Mouse (Mus musculus) limb, embryonic 11.5 days (tissue): ENCODE results near the gene Gpr108. TPM values are rescaled to one million over a fixed set of nuclear protein-coding genes. Genes with fewer than 3 reads are reported as not detected.

Experiments
- ATAC-seq: fragments of 200-750 bp; cut with Nextera tagmentation; 2 replicates; pipeline ENCODE4 v1.8.0; 2017; ENCODE audit warnings: low read depth; ENCODE audit not compliant: insufficient number of reproducible peaks, low FRiP score, low TSS enrichment
- DNase-seq: peaks from one replicate; pipeline ENCODE4 v3.0.0-alpha.2; 2015; ENCODE audit warnings: low spot score
- H3K27ac ChIP-seq: fragments of 300-500 bp; sonication (generic); replicated peaks from 2 replicates; pipeline ENCODE4 v1.5.1; 2014; ENCODE audit warnings: low read depth, mild to moderate bottlenecking, low read length
- H3K27me3 ChIP-seq: fragments of 300-500 bp; sonication (generic); 2 replicates; pipeline ENCODE4 v1.6.1; 2014; ENCODE audit warnings: mild to moderate bottlenecking, low read length, mixed read lengths; ENCODE audit not compliant: control insufficient read depth, insufficient read depth
- H3K36me3 ChIP-seq: fragments of 300-500 bp; sonication (generic); 2 replicates; pipeline ENCODE4 v1.6.1; 2014; ENCODE audit warnings: mild to moderate bottlenecking, low read length, moderate library complexity, mixed read lengths; ENCODE audit not compliant: control insufficient read depth, insufficient read depth
- H3K4me1 ChIP-seq: fragments of 300-500 bp; sonication (generic); 2 replicates; pipeline ENCODE4 v1.6.1; 2014; ENCODE audit warnings: low read length, mixed read lengths; ENCODE audit not compliant: control insufficient read depth, insufficient read depth
- H3K4me2 ChIP-seq: fragments of 300-500 bp; sonication (generic); 2 replicates; pipeline ENCODE4 v1.6.1; 2014; ENCODE audit warnings: low read depth, mild to moderate bottlenecking, moderate library complexity; ENCODE audit not compliant: severe bottlenecking
- H3K4me3 ChIP-seq: fragments of 300-500 bp; sonication (generic); 2 replicates; pipeline ENCODE4 v1.5.1; 2014; ENCODE audit warnings: low read depth, low read length
- H3K9ac ChIP-seq: fragments of 300-500 bp; sonication (generic); 2 replicates; pipeline ENCODE4 v1.6.1; 2014; ENCODE audit warnings: mild to moderate bottlenecking, low read length
- H3K9me3 ChIP-seq: fragments of 300-500 bp; sonication (generic); 2 replicates; pipeline ENCODE4 v1.6.1; 2016; ENCODE audit warnings: low read length; ENCODE audit not compliant: control insufficient read depth
- WGBS: fragments of 180-500 bp; shearing (Covaris S2); extraction: QIAGEN DNeasy Blood & Tissue Kit; methylation state at CpG from one replicate; pipeline ENCODE4 v1.1.7; 2014; 5-methylcytosine and 5-hydroxymethylcytosine counted together
- polyA plus RNA-seq: library from polyadenylated mRNA; unstranded; fragments of >200 nt; fragmentation: Nextera tagmentation; extraction: Ambion mirVana; gene quantifications from 2 replicates; pipeline ENCODE4 v1.2.1, GENCODE M21; 2014

The Gpr108 gene
- polyA plus RNA-seq, 1 experiment from 2014 or later = 28.2 TPM

- ATAC-seq = no peak
- no peak overlapping the region for H3K4me3 ChIP-seq
- H3K9me3 ChIP-seq = no peaks in the 10 kb centered on the region
- no peak overlapping the region for H3K4me2 ChIP-seq
- no peaks in the 10 kb centered on the region for H3K4me1 ChIP-seq
- 51% methylated on average over 7 of the region's 7 CpGs for WGBS
- no peak overlapping the region for H3K9ac ChIP-seq
- no peak overlapping the region for H3K27ac ChIP-seq
- H3K27me3 ChIP-seq = no peaks in the 10 kb centered on the region
- DNase-seq = no peak
- H3K36me3 ChIP-seq = peaks cover 8% of the 10 kb centered on the region; the same call in 1 of the 2 replicates
These were observed 15.2 kb downstream of the Gpr108 start for GRCm38 (mm10) chr17:57233038-57233437.

GRCm38 (mm10) chr17:57232200-57232599 is 16.0 kb downstream of the Gpr108 start:
- Histone ChIP-seq H3K4me1 (no peaks in the 10 kb centered on the region), H3K27me3 (no peaks in the 10 kb centered on the region), H3K9me3 (no peaks in the 10 kb centered on the region), H3K4me2 (no peak overlapping the region), H3K9ac (no peak overlapping the region), H3K27ac (no peak overlapping the region), H3K36me3 (peaks cover 8% of the 10 kb centered on the region; the same call in 1 of the 2 replicates), H3K4me3 (no peak overlapping the region)
- no peak for ATAC-seq
- DNase-seq = no peak
- 85% methylated on average over 1 of the region's 1 CpGs for WGBS

DNA sequence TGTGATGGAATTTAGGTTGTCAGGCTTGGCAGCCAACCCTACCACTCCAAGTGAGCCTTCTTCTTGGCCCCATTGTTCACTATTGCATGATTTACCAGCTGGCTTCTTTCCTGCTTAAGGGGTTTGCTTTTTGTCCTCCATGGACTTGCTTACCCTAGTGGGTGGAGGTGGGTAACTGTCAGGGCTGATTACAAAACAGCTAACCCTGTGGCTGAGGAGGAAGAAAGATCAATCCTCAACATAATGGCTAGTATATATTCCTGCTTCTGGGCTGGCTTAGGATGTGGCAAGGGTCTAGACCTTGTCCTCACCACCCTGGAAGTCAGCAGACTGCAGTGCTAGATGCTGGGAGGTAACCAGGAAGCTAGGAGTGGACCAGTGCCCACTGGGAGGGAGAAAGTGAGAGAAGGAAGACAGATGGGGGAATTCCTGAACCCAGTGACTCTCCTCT is 16.9 kb downstream of the Gpr108 start:
- 0 out of 2 replicates have a peak, but pooled peaks cover 2% of the 10 kb centered on the region for H3K36me3 ChIP-seq
- no peak overlapping the region for H3K27ac ChIP-seq
- no peak for DNase-seq
- ATAC-seq = no peak
- H3K27me3 ChIP-seq = no peaks in the 10 kb centered on the region
- H3K9ac ChIP-seq = no peak overlapping the region
- H3K9me3 ChIP-seq = no peaks in the 10 kb centered on the region
- H3K4me1 ChIP-seq = no peaks in the 10 kb centered on the region
- no peak overlapping the region for H3K4me2 ChIP-seq
- no peak overlapping the region for H3K4me3 ChIP-seq

GRCm38 (mm10) chr17:57230728-57231125 is 17.5 kb downstream of the Gpr108 start:
- Histone ChIP-seq H3K27ac (no peak overlapping the region), H3K36me3 (0 out of 2 replicates have a peak, but pooled peaks cover 2% of the 10 kb centered on the region), H3K27me3 (no peaks in the 10 kb centered on the region), H3K4me2 (no peak overlapping the region), H3K4me3 (no peak overlapping the region), H3K4me1 (no peaks in the 10 kb centered on the region), H3K9ac (no peak overlapping the region), H3K9me3 (no peaks in the 10 kb centered on the region)
- DNase-seq (no peak), ATAC-seq (no peak)
- WGBS = 64% methylated on average over 6 of the region's 6 CpGs

DNA sequence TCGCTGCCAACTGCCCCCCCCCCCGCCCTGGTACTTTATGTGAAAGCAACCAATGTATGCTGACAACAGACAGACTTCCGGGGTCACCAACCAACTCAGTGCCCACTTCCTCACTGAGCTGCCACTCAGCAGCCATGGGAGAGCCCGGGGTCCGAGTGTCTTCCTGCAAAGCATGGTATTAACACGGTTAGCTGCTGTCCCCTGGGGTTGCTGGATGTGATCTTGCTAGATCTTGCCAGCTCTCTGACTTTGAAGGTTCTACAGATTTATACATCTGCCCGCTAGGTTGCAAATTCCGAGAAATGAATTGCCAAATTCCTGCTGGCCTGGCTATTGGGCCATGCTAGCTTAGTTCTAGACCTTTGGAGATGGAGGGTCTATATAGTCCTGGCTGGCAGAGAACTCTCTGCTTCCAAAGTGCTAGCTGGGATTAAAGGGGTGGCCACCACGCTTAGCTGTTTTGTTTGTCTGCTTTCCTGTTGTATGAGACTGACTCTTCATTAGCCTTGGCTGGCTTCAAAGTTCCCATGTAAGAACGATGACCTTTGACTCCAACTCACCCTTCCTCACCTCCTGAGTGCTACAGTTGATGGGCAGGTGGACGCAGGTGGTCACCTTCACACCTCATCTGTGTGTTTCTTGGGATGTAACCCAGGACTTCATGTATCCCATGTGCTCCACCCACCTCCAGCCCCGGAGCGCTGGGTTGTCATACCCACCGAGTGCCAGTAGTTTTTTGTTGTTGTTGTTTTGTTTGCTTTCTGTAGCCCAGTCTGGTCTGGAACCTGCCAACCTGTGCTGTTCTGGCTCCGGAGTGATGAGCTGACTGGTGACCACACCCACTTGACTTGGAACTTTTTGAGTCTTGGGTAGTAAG is 18.2 kb downstream of the Gpr108 start:
- no peaks in the 10 kb centered on the region for H3K4me1 ChIP-seq
- 0 out of 2 replicates have a peak, but pooled peaks have one; percentile 4 for ATAC-seq
- WGBS = 79% methylated on average over 15 of the region's 15 CpGs

GRCm38 (mm10) chr17:57228873-57229272 is 19.4 kb downstream of the Gpr108 start:
- H3K4me3 ChIP-seq = no peak overlapping the region
- H3K9ac ChIP-seq = no peak overlapping the region
- DNase-seq = no peak
- no peak overlapping the region for H3K4me2 ChIP-seq
- no peak for ATAC-seq
- no peaks in the 10 kb centered on the region for H3K27me3 ChIP-seq
- WGBS = 80% methylated on average over 3 of the region's 3 CpGs
- H3K27ac ChIP-seq = no peak overlapping the region
- no peaks in the 10 kb centered on the region for H3K4me1 ChIP-seq
- no peaks in the 10 kb centered on the region for H3K9me3 ChIP-seq
- H3K36me3 ChIP-seq = no peaks in the 10 kb centered on the region

More for the DNA sequence above, 18.2 kb downstream of the Gpr108 start:
- H3K9ac ChIP-seq = no peak overlapping the region
- H3K4me3 ChIP-seq = no peak overlapping the region
- no peaks in the 10 kb centered on the region for H3K27me3 ChIP-seq
- DNase-seq = no peak
- no peak overlapping the region for H3K4me2 ChIP-seq
- no peaks in the 10 kb centered on the region for H3K9me3 ChIP-seq
- H3K27ac ChIP-seq = no peak overlapping the region
- H3K36me3 ChIP-seq = no peaks in the 10 kb centered on the region

GRCm38 (mm10) chr17:57228014-57228413 is 20.2 kb downstream of the Gpr108 start, which contains the start of gene C3:
TSS of gene C3 (minus strand) at chr17:57228136.
- H3K4me3 ChIP-seq = no peak within 1 kb of the TSS
- no peaks in the 10 kb centered on the region for H3K27me3 ChIP-seq
- no peaks in the 10 kb centered on the region for H3K4me1 ChIP-seq
- H3K9me3 ChIP-seq = no peaks in the 10 kb centered on the region
- WGBS = 62% methylated on average over 3 of the region's 3 CpGs
- no peak within 1 kb of the TSS for H3K4me2 ChIP-seq
- DNase-seq (no peak), ATAC-seq (no peak)
- H3K9ac ChIP-seq = no peak within 1 kb of the TSS
- H3K27ac ChIP-seq = no peak within 1 kb of the TSS
- no peaks in the 10 kb centered on the region for H3K36me3 ChIP-seq

- H3K4me1 ChIP-seq = no peaks in the 10 kb centered on the region
- no peaks in the 10 kb centered on the region for H3K27me3 ChIP-seq
- H3K36me3 ChIP-seq = no peaks in the 10 kb centered on the region
- H3K27ac ChIP-seq = no peak overlapping the region
- H3K4me2 ChIP-seq = no peak overlapping the region
- 96% methylated on average over 2 of the region's 2 CpGs for WGBS
- DNase-seq = no peak
- ATAC-seq = no peak
- H3K9me3 ChIP-seq = no peaks in the 10 kb centered on the region
- H3K4me3 ChIP-seq = no peak overlapping the region
- no peak overlapping the region for H3K9ac ChIP-seq
These were observed 20.8 kb downstream of the Gpr108 start for GRCm38 (mm10) chr17:57227468-57227867.
